Mouse (Mus musculus) G1E (cell line): ENCODE data around the gene Tmem129.

Experiments used
- CTCF ChIP-seq: IDR thresholded peaks from 2 replicates; pipeline ENCODE4 v1.5.1; 2012; ENCODE audit warnings: low read depth, low read length, inconsistent platforms, mixed read lengths
- GATA1 ChIP-seq: IDR thresholded peaks from 2 replicates; pipeline ENCODE4 v1.6.1; 2012; ENCODE audit warnings: borderline replicate concordance, low read length, inconsistent platforms, mixed read lengths
- POLR2AphosphoS5 ChIP-seq: IDR thresholded peaks from 2 replicates; pipeline ENCODE4 v1.6.1; 2012; ENCODE audit warnings: low read depth, low read length, inconsistent platforms; ENCODE audit not compliant: insufficient replicate concordance

GRCm38 (mm10) chr5:33681044-33681443 is 22.8 kb upstream of the Tmem129 start:
- TF ChIP-seq CTCF (no peak), GATA1 (no peak), POLR2AphosphoS5 (no peak)
